Mouse (Mus musculus): ENCODE data around the gene Cd300lg.

Cd300lg gene

DNA sequence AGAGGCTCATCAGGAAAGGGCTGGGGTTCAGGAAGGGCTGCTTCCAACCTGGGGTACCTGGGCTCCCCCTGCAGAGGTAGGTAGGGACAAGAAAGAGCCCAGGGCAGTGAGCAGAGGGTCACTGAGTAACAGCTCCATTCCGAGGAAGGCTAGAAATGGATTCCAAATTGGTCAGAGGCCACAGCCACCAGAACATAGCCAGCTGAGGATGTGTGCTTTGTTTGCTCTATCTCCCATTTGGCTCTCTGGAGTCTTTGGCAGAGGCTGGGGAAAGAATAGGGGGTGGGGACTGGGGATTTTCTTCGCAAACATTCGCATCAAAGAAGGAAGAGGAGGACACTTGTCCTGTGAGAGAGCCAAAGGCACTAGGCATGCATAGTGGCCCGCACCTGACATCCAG, 10.6 kb downstream of the Cd300lg start:
- DNase-seq (ENCODE audit: low spot score): no peak

DNA sequence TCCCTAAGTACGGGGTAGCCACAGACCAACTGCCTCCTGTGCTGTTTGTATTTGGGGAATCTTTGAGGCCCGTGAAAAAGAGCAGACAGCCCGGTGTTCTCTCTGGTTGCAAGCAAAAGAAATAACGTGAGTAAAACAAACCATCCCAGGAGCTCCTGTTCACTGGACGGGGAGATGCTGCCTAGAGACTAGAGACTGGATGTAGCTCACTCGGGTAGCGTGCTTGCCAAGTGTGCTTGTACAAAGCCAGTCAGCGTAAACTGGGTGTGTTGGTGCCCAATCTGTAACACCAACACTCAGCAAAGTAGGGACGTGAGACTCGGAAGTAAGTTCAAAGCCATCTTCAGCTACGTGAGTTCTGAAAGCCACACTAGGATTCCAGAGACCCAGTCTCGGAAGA, 11.4 kb downstream of the Cd300lg start:
- DNase-seq (ENCODE audit: low spot score): no peak

DNA sequence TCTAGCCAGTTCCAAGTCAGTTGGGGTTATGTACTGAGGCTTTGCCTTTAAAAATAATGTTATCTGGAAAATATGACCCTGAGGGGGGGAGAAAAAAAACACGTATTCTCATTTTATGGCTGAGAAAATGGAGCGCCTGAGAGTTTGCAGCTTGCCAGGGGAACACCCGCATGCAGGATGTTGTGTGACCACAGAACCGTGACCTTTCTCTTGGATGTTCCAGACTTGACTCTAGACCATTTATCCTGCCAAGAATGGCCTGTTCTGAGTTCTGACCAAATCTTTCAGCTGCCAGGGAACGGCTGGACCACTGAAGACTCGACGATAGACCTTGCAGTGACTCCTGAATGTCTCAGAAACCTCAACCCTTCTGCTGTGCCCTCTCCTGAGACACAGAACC, 11.9 kb downstream of the Cd300lg start:
- no peak for DNase-seq (ENCODE audit: low spot score)

DNA sequence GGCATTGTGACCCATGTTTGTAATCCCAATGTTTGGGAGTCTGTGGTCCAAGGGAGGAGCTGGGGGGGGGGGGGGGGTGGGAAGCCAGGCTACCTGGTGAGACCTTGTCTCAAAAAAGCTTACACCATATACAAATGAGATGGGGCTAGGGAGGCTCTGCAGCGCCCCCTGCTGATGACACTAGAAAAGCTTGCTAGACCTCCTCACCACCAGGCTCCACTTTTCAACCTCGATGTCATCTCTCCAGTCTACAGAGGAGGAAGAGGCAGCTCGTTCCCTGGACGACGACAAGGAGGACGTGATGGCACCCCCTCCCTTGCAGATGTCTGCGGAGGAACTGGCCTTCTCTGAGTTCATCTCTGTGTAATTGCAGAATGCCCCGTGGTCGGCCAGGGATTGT, 12.5 kb downstream of the Cd300lg start:
- peak; percentile 54 for DNase-seq (ENCODE audit: low spot score)

DNA sequence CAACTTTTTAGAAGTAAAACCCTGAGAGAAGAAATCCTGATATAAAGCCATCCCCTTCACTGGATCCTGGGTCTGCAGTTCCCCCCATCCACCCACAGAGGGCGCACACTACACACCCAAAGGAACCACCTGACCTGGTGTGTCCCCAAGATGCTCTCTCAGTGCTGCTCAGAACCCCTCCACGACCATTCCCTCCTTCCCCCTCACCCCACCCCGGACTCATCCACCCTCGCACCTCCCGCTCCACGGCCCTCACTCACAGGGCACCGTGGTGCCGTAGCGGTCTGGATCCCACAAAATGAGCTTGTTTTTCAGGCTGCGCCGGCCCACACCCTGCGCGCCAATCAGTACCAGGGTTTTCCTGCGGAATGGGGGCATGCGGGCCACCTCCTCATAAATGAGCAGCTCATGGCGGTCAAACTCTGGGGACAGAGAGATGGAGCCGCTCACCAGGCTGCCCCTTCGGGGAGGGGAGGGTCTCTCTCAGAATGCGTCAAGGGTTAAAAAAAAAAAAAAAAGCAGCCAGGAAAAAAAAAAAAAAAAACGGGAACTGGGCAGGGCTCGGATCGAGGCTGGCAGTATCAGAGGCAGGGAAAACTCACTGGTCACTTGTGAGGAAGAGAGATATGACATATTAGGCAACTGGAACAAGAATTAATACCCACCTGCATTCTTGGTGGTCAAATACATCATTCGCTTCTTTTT, 20.1 kb downstream of the Cd300lg start:
- DNase-seq (ENCODE audit: low spot score): peak; percentile 71

DNA sequence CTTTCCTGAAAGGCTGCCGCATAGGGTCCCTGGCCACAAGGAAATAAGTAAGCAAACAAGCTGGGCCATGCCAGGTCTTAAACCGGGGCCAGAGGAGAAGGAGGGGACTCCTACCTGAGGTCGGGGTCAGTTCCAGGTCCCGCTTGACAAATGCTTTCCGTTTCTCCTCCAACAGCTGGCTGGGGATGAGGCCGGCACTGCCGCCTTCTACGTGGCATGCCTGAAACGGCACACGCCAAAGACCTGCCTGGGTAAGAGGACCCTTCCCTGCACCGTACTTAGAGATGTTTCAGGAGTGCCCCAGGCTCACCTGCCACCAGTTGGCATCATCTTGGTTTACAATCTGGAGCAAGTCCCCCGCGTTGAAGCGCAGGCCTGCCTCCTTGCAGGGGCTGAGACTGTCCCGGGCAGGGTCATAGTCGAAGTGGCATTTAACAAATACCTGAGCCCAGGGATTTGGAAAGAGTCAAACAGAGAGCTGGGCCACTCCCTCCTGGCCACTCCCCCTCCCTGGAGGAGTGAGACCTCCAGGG, 20.7 kb downstream of the Cd300lg start:
- DNase-seq (ENCODE audit: low spot score): no peak

DNA sequence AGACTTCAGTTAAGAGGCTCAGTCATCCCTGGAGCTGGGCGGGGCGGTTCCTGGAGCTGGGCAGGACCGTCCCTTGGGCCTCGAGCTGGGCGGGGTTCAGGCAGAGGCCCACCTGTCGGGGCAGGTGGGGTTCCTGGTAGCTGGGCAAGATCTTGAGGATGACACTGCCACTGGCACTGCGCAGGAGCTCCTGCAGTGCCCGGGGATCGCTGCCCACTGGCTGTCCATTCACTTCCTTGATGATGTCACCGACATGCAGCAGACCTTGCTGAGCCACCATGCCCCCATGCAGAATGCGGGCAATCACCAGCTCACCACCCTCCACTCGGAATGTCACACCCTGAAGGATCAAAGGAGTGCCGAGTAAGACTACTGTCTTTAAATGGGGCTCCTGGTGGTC, 21.8 kb downstream of the Cd300lg start:
- no peak for DNase-seq (ENCODE audit: low spot score)

DNA sequence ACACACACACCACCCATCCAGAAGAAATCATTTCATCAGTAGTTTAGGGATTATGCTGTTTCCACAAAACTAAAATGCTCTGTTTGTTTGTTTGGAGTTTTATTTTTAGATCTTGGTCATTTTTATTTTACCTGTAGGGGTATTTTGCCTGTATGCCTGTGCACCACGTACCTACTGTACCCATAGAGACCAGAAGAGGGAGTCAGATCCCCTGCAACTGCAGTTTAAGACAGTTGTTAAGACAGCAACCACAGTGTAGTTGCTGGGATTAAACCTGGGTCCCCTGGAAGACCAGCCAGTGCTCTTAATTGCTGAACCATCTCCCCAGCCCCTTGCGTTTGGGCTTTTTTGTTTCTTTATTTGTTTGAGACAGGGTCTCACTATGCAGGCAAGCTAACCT, 27.7 kb downstream of the Cd300lg start:
- DNase-seq (ENCODE audit: low spot score): no peak

DNA sequence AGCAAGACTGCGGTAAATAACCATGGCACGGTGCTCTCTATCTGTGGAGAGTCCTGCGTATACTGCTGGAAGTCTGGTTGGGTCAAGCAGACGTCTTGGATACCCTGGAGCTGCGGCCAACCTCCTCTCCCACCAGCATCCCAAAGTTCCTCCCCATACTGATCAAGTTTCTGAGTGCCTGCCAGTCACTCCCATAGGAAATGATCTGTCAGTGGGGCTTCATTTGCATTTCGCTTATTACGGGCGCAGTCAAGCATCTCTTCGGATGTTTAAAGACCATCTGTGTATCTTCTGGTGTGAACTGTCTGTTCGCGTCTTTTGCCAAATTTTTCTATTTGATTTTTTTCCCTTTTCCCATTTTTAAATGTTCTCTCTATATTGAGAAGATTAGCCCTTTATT, 28.3 kb downstream of the Cd300lg start:
- no peak for DNase-seq (ENCODE audit: low spot score)

DNA sequence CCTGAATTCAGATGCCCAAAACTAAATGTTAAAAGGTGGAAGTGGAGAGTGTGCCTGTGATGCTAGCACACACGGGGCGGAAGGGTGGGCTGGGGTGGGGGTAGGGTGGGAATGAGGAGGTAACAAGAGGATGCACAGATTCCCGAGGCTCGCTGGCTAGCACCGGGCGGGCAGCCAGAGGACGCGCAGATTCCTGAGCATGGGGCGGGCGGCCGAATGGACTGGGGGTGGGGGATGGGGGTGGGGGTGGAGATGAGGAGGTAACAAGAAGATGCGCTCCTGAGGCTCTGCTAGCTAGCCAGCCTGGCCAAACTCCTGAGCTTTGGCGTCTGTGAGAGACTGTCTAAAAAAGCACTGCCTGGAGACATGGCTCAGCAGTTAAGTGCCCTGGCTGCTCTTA, 29.1 kb downstream of the Cd300lg start:
- no peak for DNase-seq (ENCODE audit: low spot score)

DNA sequence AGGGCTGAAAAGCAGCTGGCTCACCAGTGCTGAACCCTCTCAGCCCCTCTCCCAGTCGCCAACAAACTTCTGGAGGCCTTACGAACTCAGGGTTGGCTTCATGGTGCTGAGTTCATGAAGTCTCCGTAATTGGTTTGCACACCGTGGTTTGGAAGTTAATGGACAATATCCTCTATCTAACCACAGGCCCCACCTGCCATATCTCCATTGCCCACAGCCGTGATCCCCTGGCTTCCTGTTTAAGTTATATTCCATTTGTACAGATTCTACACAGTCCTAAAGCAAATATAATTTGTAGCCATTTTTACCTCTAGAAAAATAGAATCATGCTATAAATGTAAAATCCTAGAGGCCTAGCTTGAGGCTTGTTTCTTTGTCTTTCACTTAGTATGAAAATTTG, 31.4 kb downstream of the Cd300lg start:
- DNase-seq (ENCODE audit: low spot score): no peak

DNA sequence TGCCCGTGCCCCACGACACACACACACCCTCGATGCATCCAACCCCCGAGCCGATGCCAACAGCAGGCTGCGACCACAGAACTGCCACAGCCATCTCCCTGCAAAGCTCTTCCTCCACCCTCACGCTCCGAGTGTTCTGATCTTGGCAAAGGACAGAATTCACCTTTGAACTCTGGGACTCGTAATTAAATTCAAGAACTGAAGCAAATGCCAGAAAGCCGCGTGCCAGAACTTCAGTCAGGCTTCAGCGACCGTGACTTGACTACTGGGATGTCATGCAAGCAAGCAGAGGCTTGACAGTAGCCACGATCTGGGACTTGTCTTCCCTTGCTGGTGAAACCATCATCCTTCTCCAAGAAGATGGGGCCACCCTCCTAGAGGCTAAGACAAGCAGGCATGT, 32.4 kb downstream of the Cd300lg start:
- DNase-seq (ENCODE audit: low spot score): no peak

DNA sequence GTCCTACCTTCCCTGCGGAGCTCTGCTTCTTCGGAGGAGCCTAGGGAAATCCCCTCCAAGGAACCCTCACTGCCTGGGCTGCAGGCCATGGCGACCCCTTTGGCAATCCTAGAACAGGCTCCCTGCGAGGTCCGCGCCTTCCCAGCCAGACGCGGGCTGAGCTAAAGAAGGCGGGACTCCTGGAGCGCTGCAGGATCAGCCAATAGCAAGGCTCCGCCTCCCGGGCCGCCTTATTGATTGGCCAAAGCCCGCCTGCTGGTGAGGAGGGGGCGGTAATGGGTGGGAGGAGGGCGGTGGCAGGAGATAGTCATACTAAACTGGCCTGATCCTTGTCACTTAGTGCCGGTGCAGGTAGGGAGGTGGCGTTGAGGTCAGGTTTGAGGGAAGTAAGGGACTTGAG, 41.0 kb downstream of the Cd300lg start:
- DNase-seq (ENCODE audit: low spot score): peak; percentile 72

DNA sequence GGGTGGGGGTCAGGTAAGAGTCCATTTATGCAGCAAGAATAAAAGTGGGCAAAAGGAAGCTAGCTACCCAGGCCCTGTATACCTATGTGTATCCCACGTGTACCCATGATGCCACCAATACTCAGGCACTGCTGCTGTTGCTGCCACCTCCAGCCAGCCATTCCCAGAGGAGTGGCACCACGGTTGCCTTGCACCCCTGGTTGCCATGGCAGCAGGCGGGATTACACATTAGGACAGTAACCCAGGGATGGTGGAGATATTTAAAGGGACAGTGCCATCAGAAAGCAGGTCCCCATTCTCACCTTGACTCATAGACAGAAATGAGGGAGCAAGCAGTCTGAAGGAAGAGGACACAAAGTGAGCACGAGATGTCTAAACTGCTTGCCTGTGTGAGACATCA, 41.9 kb downstream of the Cd300lg start:
- DNase-seq (ENCODE audit: low spot score): no peak

DNA sequence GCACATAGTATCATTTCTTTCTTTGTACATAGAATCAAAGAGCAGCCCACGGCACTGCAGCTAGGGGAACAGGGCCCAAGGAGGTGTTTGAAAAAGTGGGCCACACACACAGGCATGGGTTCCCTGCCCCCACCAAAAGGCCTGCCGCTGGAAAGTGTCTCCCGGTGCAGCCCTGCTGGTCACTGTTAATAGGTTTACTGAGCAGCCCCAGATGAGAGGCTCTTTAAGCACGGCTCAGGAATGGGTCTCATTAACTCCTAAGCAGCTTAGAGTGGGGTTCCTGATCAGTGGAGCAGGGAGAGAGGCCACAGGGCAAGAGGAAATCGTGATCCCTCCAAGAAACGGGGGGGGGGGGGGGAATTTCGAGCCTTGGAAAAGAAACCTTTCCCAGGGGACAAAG, 42.9 kb downstream of the Cd300lg start:
- DNase-seq (ENCODE audit: low spot score): no peak

DNA sequence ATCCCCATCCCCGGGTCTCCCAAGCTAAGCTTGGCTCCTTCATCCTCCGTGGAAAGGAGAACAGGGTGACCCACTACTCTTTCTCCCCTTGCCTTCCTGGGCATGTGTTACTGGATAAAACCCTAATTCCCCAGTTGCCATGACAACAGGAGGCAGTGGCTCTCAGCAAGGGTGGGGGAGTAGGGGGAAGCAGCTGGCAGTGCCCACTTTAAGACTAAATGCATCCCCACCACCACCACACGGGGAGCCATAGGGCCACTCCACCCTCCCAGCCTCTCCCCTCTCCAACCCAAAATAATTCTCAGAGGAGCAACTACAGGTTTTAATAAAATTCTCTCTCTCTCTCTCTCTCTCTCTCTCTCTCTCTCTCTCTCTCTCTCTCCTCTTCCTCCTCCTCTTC, 45.0 kb downstream of the Cd300lg start:
- DNase-seq (ENCODE audit: low spot score): no peak

DNA sequence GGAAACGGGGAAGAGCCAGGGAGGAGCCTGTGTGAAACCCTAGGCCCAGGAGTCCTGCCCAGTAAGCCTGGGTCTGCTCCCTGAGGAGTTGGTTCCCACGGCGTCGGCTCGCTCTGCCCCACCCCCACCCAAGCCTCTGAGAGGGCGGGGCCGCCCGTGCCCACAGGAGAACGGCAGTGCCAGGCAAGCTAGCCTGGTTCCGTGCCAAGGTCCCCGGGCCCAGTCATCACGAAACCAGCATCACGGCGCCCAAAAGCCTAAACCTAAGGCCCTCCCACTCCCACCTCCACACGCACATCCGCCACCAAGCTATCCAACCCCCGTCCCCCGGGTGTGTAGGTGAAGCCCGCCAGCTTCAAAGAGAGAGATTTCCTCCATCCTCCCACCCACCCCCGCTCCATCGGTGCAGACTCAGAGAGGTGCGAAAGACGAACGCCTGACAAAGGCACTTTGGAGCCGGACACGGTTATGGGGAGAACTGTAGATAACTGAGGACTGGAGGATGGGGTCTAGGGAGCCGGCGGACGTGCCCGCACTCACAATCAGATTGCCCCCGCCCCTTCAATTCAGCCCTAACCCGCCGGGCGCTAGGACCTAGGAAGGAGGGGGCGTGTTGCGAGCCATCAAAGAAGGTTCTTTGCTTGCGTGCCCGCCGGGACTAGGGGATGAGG, 45.9 kb downstream of the Cd300lg start:
- DNase-seq (ENCODE audit: low spot score): peak; percentile 68

DNA sequence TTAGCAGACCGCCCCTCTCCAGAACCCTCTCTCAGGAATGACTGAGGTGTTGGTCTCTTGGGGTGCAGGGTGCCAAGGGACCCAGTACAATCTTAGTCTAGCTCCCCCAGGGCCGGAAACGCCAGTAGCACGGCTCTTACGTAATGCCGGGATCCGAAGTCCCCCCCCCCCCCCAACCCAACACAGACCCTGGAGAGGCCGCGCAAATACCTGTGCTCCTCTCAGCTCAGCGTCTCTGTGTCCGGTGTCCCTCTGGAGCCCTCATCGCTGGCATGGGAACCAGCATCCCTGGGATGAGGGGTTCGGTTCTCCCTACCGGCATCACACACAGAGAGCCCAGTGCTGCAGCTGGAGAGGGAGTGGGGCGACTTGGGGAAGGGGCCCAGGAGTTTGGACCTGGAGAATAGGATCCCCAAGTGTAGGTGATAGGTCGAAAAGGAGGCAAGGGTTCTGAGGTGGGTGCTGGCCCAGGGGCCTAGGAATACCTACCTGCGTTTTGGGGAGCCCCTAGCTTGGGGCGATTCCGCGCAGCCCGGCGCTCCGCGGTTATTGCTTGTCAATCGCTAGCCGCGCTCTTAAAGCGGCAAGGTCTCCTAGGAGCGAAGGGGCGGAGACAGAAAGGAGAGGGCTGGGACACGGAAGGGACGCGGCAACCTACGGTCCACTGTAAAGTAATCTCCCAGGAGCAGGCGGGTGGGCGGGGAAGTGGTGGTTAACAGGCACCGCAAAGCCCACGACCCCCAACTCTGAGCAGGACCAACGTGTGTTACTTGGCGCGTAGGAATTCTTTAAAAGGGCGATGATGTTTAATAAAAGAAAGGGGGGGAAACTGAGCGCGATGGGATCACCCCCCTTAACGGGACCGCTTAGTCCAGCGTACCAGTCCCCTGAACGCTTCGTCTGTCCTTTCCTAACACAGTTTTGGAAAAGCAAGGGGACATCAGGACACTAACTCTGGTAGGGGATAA, 46.9 kb downstream of the Cd300lg start, which contains the start of gene Mpp2:
TSS of gene Mpp2 (minus strand) at position 585 of the 968 bp plus-strand sequence.
- DNase-seq (ENCODE audit: low spot score): peak; percentile 60

DNA sequence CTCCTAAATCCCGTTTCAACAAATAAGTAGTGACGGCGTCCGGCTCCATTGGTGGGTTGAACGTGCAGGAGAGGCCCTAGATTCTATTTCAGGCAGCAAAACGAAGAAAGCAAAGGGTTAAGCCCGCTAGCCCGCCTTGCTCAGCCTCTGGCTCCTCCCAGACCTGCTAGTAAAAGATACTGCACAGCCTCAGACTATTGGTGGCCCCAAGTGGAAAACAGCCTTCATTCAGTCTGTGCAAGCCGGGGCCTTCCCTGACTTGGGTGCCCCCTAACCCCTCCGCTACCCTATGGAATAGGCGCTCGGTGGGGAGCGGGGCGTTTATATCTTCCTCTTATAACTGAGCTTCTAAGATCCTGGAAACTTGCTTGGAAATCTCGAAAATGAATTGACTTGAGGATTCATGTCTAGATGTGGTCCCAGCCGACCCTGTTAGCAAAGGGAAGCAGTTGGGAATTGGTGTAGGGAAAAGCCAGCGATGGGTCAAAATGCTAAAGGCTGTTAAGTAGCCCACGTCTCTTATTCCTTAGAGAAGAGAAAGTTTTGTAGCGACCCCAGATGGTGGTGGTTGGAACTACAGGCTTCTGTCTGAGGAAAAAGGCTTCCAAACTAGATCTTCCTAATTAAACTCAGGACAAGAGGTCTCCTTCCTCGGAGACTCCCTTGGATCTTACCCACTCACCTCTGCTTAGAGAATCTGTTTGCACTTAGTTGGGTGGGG, 47.9 kb downstream of the Cd300lg start:
- peak; percentile 39 for DNase-seq (ENCODE audit: low spot score)

DNA sequence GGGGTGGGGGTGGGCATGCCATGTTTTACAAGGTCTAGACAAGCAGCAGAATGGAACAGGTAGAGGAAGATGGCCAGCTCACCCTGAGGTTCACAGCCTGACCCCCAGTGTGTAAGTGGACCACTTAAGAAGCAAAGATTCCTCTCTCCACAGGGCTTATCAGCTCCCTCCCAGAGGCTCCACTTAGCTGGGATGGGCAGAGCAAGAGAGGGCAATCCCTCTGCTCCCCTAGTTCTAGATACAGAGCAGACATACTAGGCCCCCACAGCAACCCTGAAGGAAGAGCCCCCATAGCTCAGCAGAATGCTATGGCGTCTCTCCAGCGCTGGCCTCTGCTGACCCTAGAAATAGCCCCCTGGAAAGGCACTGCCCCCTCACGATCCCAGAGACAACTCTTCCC, 54.4 kb downstream of the Cd300lg start:
- DNase-seq (ENCODE audit: low spot score): no peak

DNA sequence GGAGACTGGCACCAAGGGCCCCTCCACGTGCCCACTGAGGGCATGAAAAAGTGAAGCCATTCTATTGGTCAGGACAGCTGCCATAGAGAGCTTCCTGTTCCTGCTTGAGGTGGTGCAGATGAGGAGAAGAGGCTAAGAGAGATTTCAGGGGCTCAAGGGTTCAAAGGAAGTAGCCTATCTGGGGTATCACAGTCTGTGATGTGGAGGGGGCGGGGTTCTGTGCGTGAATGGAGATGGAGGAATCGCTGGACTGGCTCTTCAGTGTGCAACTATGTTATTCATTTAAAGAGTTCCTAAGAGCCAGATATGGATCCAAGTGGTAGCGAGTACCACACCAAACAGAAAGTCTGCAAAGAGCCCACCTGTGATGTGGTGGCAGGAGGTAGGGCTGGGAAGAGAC, 55.1 kb downstream of the Cd300lg start:
- no peak for DNase-seq (ENCODE audit: low spot score)

DNA sequence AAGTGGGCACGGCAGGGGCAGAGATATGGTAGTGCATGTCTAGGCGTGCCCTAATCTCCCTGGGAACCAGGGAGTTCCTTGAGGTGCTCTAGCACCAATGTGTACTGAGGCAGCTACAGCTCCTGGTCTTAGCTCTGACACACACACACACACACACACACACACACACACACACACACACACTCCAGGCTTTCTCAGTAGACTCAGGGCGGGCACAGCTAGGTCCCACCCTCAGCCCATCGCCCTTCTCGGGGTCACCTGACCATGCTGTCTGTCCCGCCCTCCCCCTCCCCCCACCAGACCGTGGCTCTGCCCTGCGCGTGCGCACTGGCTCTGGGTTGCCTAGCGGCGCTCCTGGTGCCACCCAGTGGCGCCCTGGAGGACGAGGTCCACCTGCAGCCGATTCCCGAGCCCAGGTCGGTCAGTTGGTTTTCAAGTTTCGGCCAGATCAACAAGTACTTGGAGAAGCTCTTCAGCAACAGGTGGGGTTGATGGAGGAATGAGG, 55.6 kb downstream of the Cd300lg start:
- peak; percentile 77 for DNase-seq (ENCODE audit: low spot score)
